Mouse (Mus musculus): ENCODE data around the gene Gm17545. TPM values are rescaled to one million over a fixed set of nuclear protein-coding genes. Genes with fewer than 3 reads are reported as not detected.
"Not testable (repeated sequence)": the region's sequence is repeated elsewhere in the genome, so short reads cannot be mapped to it uniquely, and the experiment has no call there.

Gm17545 gene
- polyA plus RNA-seq (2014; fragmentation: Nextera tagmentation; extraction: Ambion mirVana), result not detected in 2 replicates

DNA sequence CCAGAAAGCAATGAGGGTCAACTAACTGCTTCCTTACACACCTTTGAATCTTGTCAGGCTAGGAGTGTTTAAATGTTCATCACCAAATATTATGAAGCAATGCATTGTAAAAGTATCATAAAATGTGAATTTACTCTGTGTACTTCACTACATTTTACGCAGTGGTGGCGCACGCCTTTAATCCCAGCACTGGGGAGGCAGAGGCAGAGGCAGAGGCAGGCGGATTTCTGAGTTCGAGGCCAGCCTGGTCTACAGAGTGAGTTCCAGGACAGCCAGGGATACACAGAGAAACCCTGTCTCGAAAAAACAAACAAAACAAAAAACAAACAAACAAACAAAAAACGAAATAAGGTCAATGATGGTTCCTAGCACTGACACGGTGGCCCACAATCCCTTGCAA is at the start of gene Gm17545:
Gene Gm17545, plus strand, starts transcription at position 301 of the 400 bp plus-strand sequence.
- H3K9ac ChIP-seq (ENCODE audit: low read depth, low read length); H3K4me3 ChIP-seq (ENCODE audit: low read depth, low read length); H3K4me1 ChIP-seq (replicated peaks; ENCODE audit: control insufficient read depth, insufficient read depth, low read length); H3K27me3 ChIP-seq (ENCODE audit: control insufficient read depth, insufficient read depth, low read length); H3K27ac ChIP-seq (ENCODE audit: low read depth, low read length); H3K36me3 ChIP-seq (ENCODE audit: control insufficient read depth, insufficient read depth, low read length); H3K4me2 ChIP-seq (replicated peaks; ENCODE audit: low read depth, low read length); DNase-seq (ENCODE audit: low spot score); H3K9me3 ChIP-seq (ENCODE audit: control insufficient read depth, low read length); ATAC-seq (ENCODE audit: low FRiP score): not testable (repeated sequence)
- 89% methylated on average over 8 of the region's 8 CpGs for WGBS

DNA sequence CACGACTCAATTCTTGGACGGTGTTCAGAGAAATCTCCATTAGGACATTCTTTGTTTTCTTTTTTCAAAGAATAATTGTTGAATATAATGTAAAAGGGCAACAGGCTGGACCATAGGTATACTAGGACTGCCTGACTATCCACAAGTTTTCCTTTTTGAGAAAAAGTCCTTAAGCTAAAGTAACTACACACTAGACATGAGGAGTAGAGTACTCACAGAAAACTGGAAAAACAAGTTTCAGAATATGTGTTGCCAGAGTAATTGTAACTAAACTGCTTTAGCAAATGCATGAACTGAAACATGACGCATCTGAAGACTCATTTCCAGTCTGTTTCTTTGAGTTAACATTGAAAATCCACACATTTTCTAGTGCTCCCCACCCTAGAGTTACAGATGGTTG is 48.7 kb upstream of the Gm17545 start:
- ATAC-seq (ENCODE audit: low FRiP score), result no peak
- 84% methylated on average over 3 of the region's 3 CpGs for WGBS

DNA sequence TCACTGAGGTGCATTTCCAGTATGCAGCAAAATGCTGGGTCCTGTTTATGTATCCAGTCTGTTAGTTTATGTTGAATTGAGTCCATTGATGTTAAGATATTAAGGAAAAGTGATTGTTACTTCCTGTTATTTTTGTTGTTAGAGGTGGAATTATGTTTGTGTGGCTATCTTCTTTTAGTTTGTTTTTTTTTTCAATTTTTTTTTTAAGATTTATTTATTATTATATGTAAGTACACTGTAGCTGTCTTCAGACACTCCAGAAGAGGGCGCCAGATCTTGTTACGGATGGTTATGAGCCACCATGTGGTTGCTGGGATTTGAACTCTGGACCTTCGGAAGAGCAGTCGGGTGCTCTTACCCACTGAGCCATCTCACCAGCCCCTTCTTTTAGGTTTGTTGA is 46.5 kb upstream of the Gm17545 start:
- not testable (repeated sequence) for H3K4me2 ChIP-seq (replicated peaks; ENCODE audit: low read depth, low read length); ATAC-seq (ENCODE audit: low FRiP score); DNase-seq (ENCODE audit: low spot score); H3K9ac ChIP-seq (ENCODE audit: low read depth, low read length); H3K4me3 ChIP-seq (ENCODE audit: low read depth, low read length); H3K9me3 ChIP-seq (ENCODE audit: control insufficient read depth, low read length); H3K36me3 ChIP-seq (ENCODE audit: control insufficient read depth, insufficient read depth, low read length); H3K27me3 ChIP-seq (ENCODE audit: control insufficient read depth, insufficient read depth, low read length); H3K4me1 ChIP-seq (replicated peaks; ENCODE audit: control insufficient read depth, insufficient read depth, low read length); H3K27ac ChIP-seq (ENCODE audit: low read depth, low read length)
- 88% methylated on average over 2 of the region's 4 CpGs for WGBS

More for the DNA sequence above, 48.7 kb upstream of the Gm17545 start:
- DNase-seq (ENCODE audit: low spot score), result no peak
- no peak overlapping the region for H3K27ac ChIP-seq (ENCODE audit: low read depth, low read length)
- no peak overlapping the region for H3K4me3 ChIP-seq (ENCODE audit: low read depth, low read length)
- no peaks in the 10 kb centered on the region for H3K4me1 ChIP-seq (replicated peaks; ENCODE audit: control insufficient read depth, insufficient read depth, low read length)
- no peaks in the 10 kb centered on the region for H3K36me3 ChIP-seq (ENCODE audit: control insufficient read depth, insufficient read depth, low read length)
- no peak overlapping the region for H3K4me2 ChIP-seq (replicated peaks; ENCODE audit: low read depth, low read length)
- no peaks in the 10 kb centered on the region for H3K27me3 ChIP-seq (ENCODE audit: control insufficient read depth, insufficient read depth, low read length)
- H3K9me3 ChIP-seq (ENCODE audit: control insufficient read depth, low read length), result no peaks in the 10 kb centered on the region
- no peak overlapping the region for H3K9ac ChIP-seq (ENCODE audit: low read depth, low read length)

GRCm38 (mm10) chr9:22408344-22408743 is 45.7 kb upstream of the Gm17545 start:
- H3K4me3 ChIP-seq (ENCODE audit: low read depth, low read length); H3K27ac ChIP-seq (ENCODE audit: low read depth, low read length); H3K9me3 ChIP-seq (ENCODE audit: control insufficient read depth, low read length); H3K9ac ChIP-seq (ENCODE audit: low read depth, low read length); DNase-seq (ENCODE audit: low spot score); H3K4me1 ChIP-seq (replicated peaks; ENCODE audit: control insufficient read depth, insufficient read depth, low read length); H3K27me3 ChIP-seq (ENCODE audit: control insufficient read depth, insufficient read depth, low read length); H3K36me3 ChIP-seq (ENCODE audit: control insufficient read depth, insufficient read depth, low read length); H3K4me2 ChIP-seq (replicated peaks; ENCODE audit: low read depth, low read length); ATAC-seq (ENCODE audit: low FRiP score): not testable (repeated sequence)
- 41% methylated on average over 4 of the region's 4 CpGs for WGBS

DNA sequence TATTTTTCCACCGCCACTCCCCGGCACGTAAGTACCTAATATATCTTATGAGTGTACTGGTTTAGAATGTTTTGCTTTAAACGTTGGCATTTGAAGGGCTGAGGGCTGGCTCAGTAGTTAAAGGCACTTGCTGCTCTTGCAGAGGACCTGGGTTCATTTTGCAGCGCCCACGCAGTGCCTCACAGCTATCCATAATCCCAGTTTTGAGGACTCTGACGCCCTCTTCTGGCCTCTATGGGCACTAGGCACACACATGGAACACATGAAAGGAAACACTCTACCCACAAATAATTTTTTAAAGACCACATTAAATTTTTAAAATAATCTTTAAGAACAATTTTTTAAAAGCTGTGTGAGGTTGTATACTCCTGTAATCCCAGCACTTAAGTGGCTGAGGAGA is 44.6 kb upstream of the Gm17545 start:
- ATAC-seq (ENCODE audit: low FRiP score), result no peak

DNA sequence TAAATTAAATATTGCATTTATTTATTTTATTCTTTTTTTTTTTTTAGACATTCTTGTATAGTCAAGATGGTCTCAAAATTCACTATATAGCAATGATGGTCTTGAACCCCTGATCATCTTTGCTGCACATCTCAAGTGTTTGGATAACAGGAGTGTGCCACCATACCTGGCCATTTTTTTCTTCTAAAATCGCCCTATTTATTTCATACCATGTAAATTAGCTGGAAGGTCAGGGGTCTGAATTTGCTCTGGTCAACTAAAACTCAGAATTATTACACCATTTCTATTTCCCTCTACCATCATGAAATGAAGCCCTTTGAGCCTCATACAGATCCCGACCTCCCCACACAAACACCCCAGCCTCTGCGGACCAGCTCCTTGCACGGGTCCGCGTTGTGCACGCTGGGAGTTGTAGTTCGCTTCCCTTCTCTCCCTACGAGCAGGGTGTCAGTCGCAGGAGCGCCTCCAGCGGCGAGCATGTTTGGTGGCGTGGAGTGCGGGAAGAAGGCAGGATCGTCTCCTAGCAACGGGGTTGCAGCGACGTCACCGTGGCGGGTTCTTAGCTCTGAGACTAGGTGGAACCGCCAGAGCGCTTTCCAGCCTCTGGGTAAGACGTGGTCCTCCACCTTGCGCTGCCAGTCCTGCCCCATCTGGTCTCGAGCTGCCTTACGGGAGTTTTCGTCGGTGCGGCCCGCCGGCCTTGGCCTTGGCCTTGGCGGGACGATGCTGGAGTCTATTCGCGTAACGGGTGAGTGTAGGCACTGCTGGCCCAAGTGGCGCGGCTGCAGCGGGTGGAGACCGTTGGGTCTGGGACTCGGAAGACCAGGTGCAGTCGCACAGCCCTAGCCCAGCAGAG is 42.9 kb upstream of the Gm17545 start, which contains the start of gene 9530077C05Rik:
Gene 9530077C05Rik, plus strand, starts transcription at position 512 of the 856 bp plus-strand sequence.
- H3K9me3 ChIP-seq (ENCODE audit: control insufficient read depth, low read length), result no peaks in the 10 kb centered on the region
- DNase-seq (ENCODE audit: low spot score) (peak; percentile 98), ATAC-seq (ENCODE audit: low FRiP score) (peak; percentile 99)
- no peaks in the 10 kb centered on the region for H3K4me1 ChIP-seq (replicated peaks; ENCODE audit: control insufficient read depth, insufficient read depth, low read length)
- under 1% methylated on average over 43 of the region's 43 CpGs for WGBS
- H3K9ac ChIP-seq (ENCODE audit: low read depth, low read length), result peak within 1 kb of the TSS; percentile 61
- H3K4me3 ChIP-seq (ENCODE audit: low read depth, low read length), result peak within 1 kb of the TSS; percentile 54
- H3K27me3 ChIP-seq (ENCODE audit: control insufficient read depth, insufficient read depth, low read length), result no peaks in the 10 kb centered on the region
- H3K4me2 ChIP-seq (replicated peaks; ENCODE audit: low read depth, low read length), result peak within 1 kb of the TSS; percentile 66
- no peak within 1 kb of the TSS for H3K27ac ChIP-seq (ENCODE audit: low read depth, low read length)
- no peaks in the 10 kb centered on the region for H3K36me3 ChIP-seq (ENCODE audit: control insufficient read depth, insufficient read depth, low read length)

More for the DNA sequence above, 44.6 kb upstream of the Gm17545 start:
- Histone ChIP-seq H3K36me3 (ENCODE audit: control insufficient read depth, insufficient read depth, low read length) (no peaks in the 10 kb centered on the region), H3K4me3 (ENCODE audit: low read depth, low read length) (no peak overlapping the region), H3K27ac (ENCODE audit: low read depth, low read length) (no peak overlapping the region), H3K9ac (ENCODE audit: low read depth, low read length) (no peak overlapping the region), H3K4me1 (replicated peaks; ENCODE audit: control insufficient read depth, insufficient read depth, low read length) (no peaks in the 10 kb centered on the region), H3K27me3 (ENCODE audit: control insufficient read depth, insufficient read depth, low read length) (no peaks in the 10 kb centered on the region), H3K4me2 (replicated peaks; ENCODE audit: low read depth, low read length) (no peak overlapping the region), H3K9me3 (ENCODE audit: control insufficient read depth, low read length) (no peaks in the 10 kb centered on the region)
- 75% methylated on average over 7 of the region's 7 CpGs for WGBS
- DNase-seq (ENCODE audit: low spot score), result no peak

DNA sequence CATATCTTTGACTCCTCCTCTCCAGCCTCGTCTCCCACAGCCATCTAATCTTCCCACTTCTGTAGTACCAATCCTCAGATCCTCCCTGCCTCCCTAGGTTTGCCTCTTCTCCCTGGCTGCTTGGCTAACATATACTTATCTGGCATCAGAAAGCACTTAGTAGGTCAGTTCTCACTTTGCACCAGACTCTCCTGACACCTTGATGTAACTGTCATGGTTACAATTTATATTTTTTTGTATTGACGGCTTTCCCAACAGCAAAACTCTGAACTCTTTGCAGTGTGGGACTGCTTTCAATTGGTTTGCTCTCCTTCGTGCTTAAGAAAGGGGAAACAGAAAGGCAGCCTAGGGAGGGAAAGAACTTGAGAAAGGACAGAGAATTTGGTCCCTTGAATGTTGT is 37.9 kb upstream of the Gm17545 start:
- Histone ChIP-seq H3K4me1 (replicated peaks; ENCODE audit: control insufficient read depth, insufficient read depth, low read length) (no peaks in the 10 kb centered on the region), H3K27me3 (ENCODE audit: control insufficient read depth, insufficient read depth, low read length) (no peaks in the 10 kb centered on the region), H3K9me3 (ENCODE audit: control insufficient read depth, low read length) (no peaks in the 10 kb centered on the region), H3K4me2 (replicated peaks; ENCODE audit: low read depth, low read length) (no peak overlapping the region), H3K27ac (ENCODE audit: low read depth, low read length) (no peak overlapping the region), H3K36me3 (ENCODE audit: control insufficient read depth, insufficient read depth, low read length) (no peaks in the 10 kb centered on the region), H3K4me3 (ENCODE audit: low read depth, low read length) (no peak overlapping the region), H3K9ac (ENCODE audit: low read depth, low read length) (no peak overlapping the region)
- no peak for DNase-seq (ENCODE audit: low spot score)
- 79% methylated on average over 3 of the region's 3 CpGs for WGBS
- ATAC-seq (ENCODE audit: low FRiP score), result no peak

DNA sequence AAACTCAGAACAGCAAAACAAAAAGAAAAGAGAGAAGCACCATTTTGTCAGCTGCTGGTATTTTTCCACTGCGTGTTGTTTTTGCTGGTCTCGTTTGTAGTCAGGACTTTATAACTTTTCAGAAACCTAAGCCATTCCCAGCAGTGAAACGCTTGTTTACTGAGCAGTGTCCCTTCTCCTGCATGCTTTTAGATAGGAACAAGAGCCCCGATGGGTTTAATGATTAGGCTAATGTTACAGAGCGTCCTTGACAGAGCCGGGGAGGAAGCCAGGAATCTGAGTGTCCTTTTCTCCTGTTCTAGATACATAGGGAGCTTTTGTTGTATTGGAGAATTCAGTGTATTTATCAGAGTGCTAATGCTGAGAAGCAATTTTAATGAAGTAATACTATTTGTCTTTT is 36.5 kb upstream of the Gm17545 start:
- Histone ChIP-seq H3K27ac (ENCODE audit: low read depth, low read length) (no peak overlapping the region), H3K9ac (ENCODE audit: low read depth, low read length) (no peak overlapping the region), H3K36me3 (ENCODE audit: control insufficient read depth, insufficient read depth, low read length) (no peaks in the 10 kb centered on the region), H3K4me1 (replicated peaks; ENCODE audit: control insufficient read depth, insufficient read depth, low read length) (no peaks in the 10 kb centered on the region), H3K4me2 (replicated peaks; ENCODE audit: low read depth, low read length) (no peak overlapping the region), H3K27me3 (ENCODE audit: control insufficient read depth, insufficient read depth, low read length) (no peaks in the 10 kb centered on the region), H3K4me3 (ENCODE audit: low read depth, low read length) (no peak overlapping the region), H3K9me3 (ENCODE audit: control insufficient read depth, low read length) (no peaks in the 10 kb centered on the region)
- ATAC-seq (ENCODE audit: low FRiP score) (no peak), DNase-seq (ENCODE audit: low spot score) (no peak)
- WGBS, result 47% methylated on average over 6 of the region's 6 CpGs

DNA sequence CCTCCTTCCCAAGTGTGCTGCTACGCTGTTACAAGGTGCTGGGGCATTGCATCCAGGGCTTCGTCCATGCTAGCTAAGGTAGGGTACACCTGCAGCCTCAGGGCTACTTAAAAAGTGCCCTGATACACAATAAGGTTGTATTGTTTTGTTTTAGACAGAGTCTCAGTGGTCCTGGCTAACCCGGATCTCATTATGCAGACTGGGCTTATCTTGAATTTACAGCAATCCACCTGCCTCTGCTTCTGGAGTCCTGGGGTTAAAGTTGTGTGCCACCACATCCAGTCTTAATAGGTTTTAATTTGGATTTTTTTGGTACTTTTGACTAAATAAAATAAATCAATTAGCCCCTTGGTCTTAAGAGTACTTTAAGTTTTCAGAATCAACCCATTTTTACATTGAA is 34.2 kb upstream of the Gm17545 start:
- no peak overlapping the region for H3K4me2 ChIP-seq (replicated peaks; ENCODE audit: low read depth, low read length)
- no peak for ATAC-seq (ENCODE audit: low FRiP score)

More for the DNA sequence above, 34.2 kb upstream of the Gm17545 start:
- Histone ChIP-seq H3K27me3 (ENCODE audit: control insufficient read depth, insufficient read depth, low read length) (no peaks in the 10 kb centered on the region), H3K36me3 (ENCODE audit: control insufficient read depth, insufficient read depth, low read length) (no peaks in the 10 kb centered on the region), H3K4me1 (replicated peaks; ENCODE audit: control insufficient read depth, insufficient read depth, low read length) (no peaks in the 10 kb centered on the region), H3K9ac (ENCODE audit: low read depth, low read length) (no peak overlapping the region), H3K9me3 (ENCODE audit: control insufficient read depth, low read length) (no peaks in the 10 kb centered on the region), H3K27ac (ENCODE audit: low read depth, low read length) (no peak overlapping the region), H3K4me3 (ENCODE audit: low read depth, low read length) (no peak overlapping the region)
- 77% methylated on average over 3 of the region's 3 CpGs for WGBS
- DNase-seq (ENCODE audit: low spot score), result no peak

Measured in hindbrain, embryonic 11.5 days (tissue).